Mouse (Mus musculus) liver, postnatal 0 days (tissue): ENCODE results near the gene Speg. TPM values are rescaled to one million over a fixed set of nuclear protein-coding genes. Genes with fewer than 3 reads are reported as not detected.
A peak's percentile ranks its signal among the peaks of the same experiment; 100 is the strongest.

Experiments
- ATAC-seq: fragments of 200-750 bp; cut with Nextera tagmentation; 2 replicates; pipeline ENCODE4 v1.8.0; 2017; ENCODE audit warnings: mild to moderate bottlenecking, moderate library complexity
- DNase-seq: peaks from one replicate; pipeline ENCODE4 v3.0.0-alpha.2; 2016
- H3K27ac ChIP-seq: fragments of 300-500 bp; sonication (generic); 2 replicates; pipeline ENCODE4 v1.5.1; 2014; ENCODE audit warnings: antibody characterized with exemption, moderate library complexity, mild to moderate bottlenecking, low read depth
- H3K27me3 ChIP-seq: fragments of 300-500 bp; sonication (generic); 2 replicates; pipeline ENCODE4 v1.6.1; 2014; ENCODE audit warnings: low read length, control low read depth, mixed read lengths; ENCODE audit not compliant: insufficient read depth
- H3K36me3 ChIP-seq: fragments of 300-500 bp; sonication (generic); replicated peaks from 2 replicates; pipeline ENCODE4 v1.6.1; 2014; ENCODE audit warnings: mild to moderate bottlenecking, control low read depth, low read length, moderate library complexity, mixed read lengths; ENCODE audit not compliant: insufficient read depth
- H3K4me1 ChIP-seq: fragments of 300-500 bp; sonication (generic); 2 replicates; pipeline ENCODE4 v1.6.1; 2014; ENCODE audit warnings: antibody characterized with exemption, mild to moderate bottlenecking, control low read depth; ENCODE audit not compliant: insufficient read depth
- H3K4me2 ChIP-seq: fragments of 300-500 bp; sonication (generic); 2 replicates; pipeline ENCODE4 v1.6.1; 2014; ENCODE audit warnings: low read depth, mild to moderate bottlenecking, low read length, moderate library complexity, mixed read lengths
- H3K4me3 ChIP-seq: fragments of 300-500 bp; sonication (generic); 2 replicates; pipeline ENCODE4 v1.5.1; 2014; ENCODE audit warnings: low read depth, low read length
- H3K9ac ChIP-seq: fragments of 300-500 bp; sonication (generic); replicated peaks from 2 replicates; pipeline ENCODE4 v1.6.1; 2014; ENCODE audit warnings: mild to moderate bottlenecking, moderate library complexity
- H3K9me3 ChIP-seq: fragments of 300-500 bp; sonication (generic); 2 replicates; pipeline ENCODE4 v1.6.1; 2016; ENCODE audit warnings: mild to moderate bottlenecking, control low read depth, low read length, mixed read lengths
- CTCF ChIP-seq: sonication (generic); IDR thresholded peaks from 2 replicates; pipeline ENCODE4 v1.5.1; 2016; ENCODE audit warnings: antibody characterized with exemption, low read depth
- EP300 ChIP-seq: IDR thresholded peaks from 2 replicates; pipeline ENCODE4 v1.6.1; 2016; ENCODE audit warnings: antibody characterized with exemption, low read depth, mild to moderate bottlenecking
- WGBS: fragments of 180-500 bp; shearing (Covaris S2); extraction: QIAGEN DNeasy Blood & Tissue Kit; methylation state at CpG from one replicate; pipeline ENCODE4 v1.1.7; 2014; ENCODE audit not compliant: insufficient replicate concordance; 5-methylcytosine and 5-hydroxymethylcytosine counted together
- polyA plus RNA-seq: library from polyadenylated mRNA; unstranded; fragments of >200 nt; fragmentation: Nextera tagmentation; extraction: Ambion mirVana; gene quantifications from 2 replicates; pipeline ENCODE4 v1.2.1, GENCODE M21; 2015

Gene Speg
- polyA plus RNA-seq, 1 experiment from 2014 or later: 3.5 TPM

- H3K4me2 ChIP-seq: no peak overlapping the region
- no peak for TF ChIP-seq EP300
- no peak for TF ChIP-seq CTCF
- no peaks in the 10 kb centered on the region for H3K9me3 ChIP-seq
- DNase-seq (no peak), ATAC-seq (no peak)
- H3K27ac ChIP-seq: no peak overlapping the region
- H3K9ac ChIP-seq: no peak overlapping the region
- H3K27me3 ChIP-seq: no peaks in the 10 kb centered on the region
- no peaks in the 10 kb centered on the region for H3K36me3 ChIP-seq
- no peak overlapping the region for H3K4me3 ChIP-seq
- no peaks in the 10 kb centered on the region for H3K4me1 ChIP-seq
- WGBS: 73% methylated on average over 7 of the region's 7 CpGs
Measured at GRCm38 (mm10) chr1:75409950-75410349, 34.9 kb downstream of the Speg start.

GRCm38 (mm10) chr1:75412196-75412595, 37.1 kb downstream of the Speg start:
- Histone ChIP-seq H3K9ac (no peak overlapping the region), H3K4me3 (no peak overlapping the region), H3K27me3 (no peaks in the 10 kb centered on the region), H3K4me1 (no peaks in the 10 kb centered on the region), H3K27ac (no peak overlapping the region), H3K4me2 (no peak overlapping the region), H3K9me3 (no peaks in the 10 kb centered on the region), H3K36me3 (no peaks in the 10 kb centered on the region)
- TF ChIP-seq EP300: no peak
- DNase-seq (no peak), ATAC-seq (no peak)
- 84% methylated on average over 3 of the region's 3 CpGs for WGBS

- Histone ChIP-seq H3K27ac (no peak overlapping the region), H3K4me2 (no peak overlapping the region), H3K4me3 (no peak overlapping the region), H3K27me3 (no peaks in the 10 kb centered on the region), H3K9ac (no peak overlapping the region), H3K4me1 (no peaks in the 10 kb centered on the region), H3K9me3 (no peaks in the 10 kb centered on the region), H3K36me3 (no peaks in the 10 kb centered on the region)
- 50% methylated on average over 3 of the region's 3 CpGs for WGBS
- peak; percentile 55 for TF ChIP-seq CTCF
- no peak for TF ChIP-seq EP300
- DNase-seq (peak; percentile 43), ATAC-seq (no peak)
Measured at GRCm38 (mm10) chr1:75413749-75414148, 38.7 kb downstream of the Speg start.

- no peak overlapping the region for H3K4me3 ChIP-seq
Measured at GRCm38 (mm10) chr1:75421794-75422193, 46.7 kb downstream of the Speg start.

GRCm38 (mm10) chr1:75422216-75422822, 47.2 kb downstream of the Speg start:
- Histone ChIP-seq H3K27ac (no peak overlapping the region), H3K9me3 (no peaks in the 10 kb centered on the region), H3K9ac (peak overlapping the region; percentile 26; the same call in 1 of the 2 replicates), H3K4me1 (peaks cover 3% of the 10 kb centered on the region; the same call in 1 of the 2 replicates), H3K36me3 (no peaks in the 10 kb centered on the region), H3K4me3 (peak overlapping the region; percentile 13; the same call in 1 of the 2 replicates), H3K4me2 (peak overlapping the region; percentile 53), H3K27me3 (peaks cover 47% of the 10 kb centered on the region)
- ATAC-seq (no peak), DNase-seq (no peak)
- WGBS: 4% methylated on average over 30 of the region's 32 CpGs
- TF ChIP-seq EP300 (no peak), CTCF (no peak)

More at GRCm38 (mm10) chr1:75421794-75422193, 46.7 kb downstream of the Speg start:
- ATAC-seq (no peak), DNase-seq (no peak)
- peaks cover 47% of the 10 kb centered on the region for H3K27me3 ChIP-seq
- TF ChIP-seq CTCF: no peak
- no peak for TF ChIP-seq EP300
- no peak overlapping the region for H3K4me2 ChIP-seq
- WGBS: 8% methylated on average over 14 of the region's 20 CpGs
- H3K9ac ChIP-seq: no peak overlapping the region
- H3K36me3 ChIP-seq: no peaks in the 10 kb centered on the region
- no peak overlapping the region for H3K27ac ChIP-seq
- H3K9me3 ChIP-seq: no peaks in the 10 kb centered on the region
- peaks cover 3% of the 10 kb centered on the region; the same call in 1 of the 2 replicates for H3K4me1 ChIP-seq

- peak overlapping the region; percentile 13; the same call in 1 of the 2 replicates for H3K4me3 ChIP-seq
- H3K4me1 ChIP-seq: peaks cover 3% of the 10 kb centered on the region; the same call in 1 of the 2 replicates
- TF ChIP-seq CTCF (no peak), EP300 (no peak)
- H3K36me3 ChIP-seq: no peaks in the 10 kb centered on the region
- H3K27me3 ChIP-seq: peaks cover 47% of the 10 kb centered on the region
- peak overlapping the region; percentile 26; the same call in 1 of the 2 replicates for H3K9ac ChIP-seq
- WGBS: 3% methylated on average over 69 of the region's 71 CpGs
- H3K4me2 ChIP-seq: peak overlapping the region; percentile 53
- DNase-seq: no peak
- ATAC-seq: peak; percentile 38; the same call in 1 of the 2 replicates
- no peaks in the 10 kb centered on the region for H3K9me3 ChIP-seq
- no peak overlapping the region for H3K27ac ChIP-seq
Measured at GRCm38 (mm10) chr1:75422823-75423471, 47.9 kb downstream of the Speg start.
